Mouse (Mus musculus): ENCODE data around the gene Tmem238l. TPM values are rescaled to one million over a fixed set of nuclear protein-coding genes. Genes with fewer than 3 reads are reported as not detected.

The Tmem238l gene
- polyA plus RNA-seq, 1 experiment from 2014 or later: not detected

- Histone ChIP-seq H3K9ac (replicated peaks) (no peak overlapping the region), H3K4me2 (replicated peaks) (no peak overlapping the region), H3K9me3 (no peaks in the 10 kb centered on the region), H3K36me3 (no peaks in the 10 kb centered on the region), H3K27me3 (peaks cover 16% of the 10 kb centered on the region), H3K27ac (replicated peaks) (no peak overlapping the region), H3K4me3 (no peak overlapping the region), H3K4me1 (peaks cover 14% of the 10 kb centered on the region)
- ATAC-seq (ENCODE audit: low FRiP score, low read depth): no peak
- whole genome bisulfite sequencing: 77% methylated on average over 8 of the region's 8 CpGs
Measured at GRCm38 (mm10) chr11:67007961-67008360, 51.5 kb downstream of the Tmem238l start.

DNA sequence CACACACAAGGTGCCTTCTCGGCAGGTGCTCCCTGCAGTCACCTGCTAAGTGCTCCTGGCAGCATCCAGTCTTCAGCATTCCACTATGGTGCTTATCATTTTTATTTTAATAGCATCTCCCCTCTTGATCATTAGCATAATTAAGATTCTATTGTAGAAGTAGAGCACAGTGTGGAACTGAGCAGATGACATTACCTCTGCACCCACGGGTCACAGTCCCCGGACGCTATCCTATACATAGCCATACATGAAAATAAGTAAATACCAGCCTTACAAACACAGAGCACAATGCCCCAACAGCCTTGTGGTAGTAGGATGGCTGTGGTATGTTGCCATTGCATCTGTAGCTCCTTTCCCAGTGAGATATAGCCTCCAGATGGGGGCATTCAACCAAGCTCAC lies 52.1 kb downstream of the Tmem238l start:
- Histone ChIP-seq H3K4me1 (peaks cover 14% of the 10 kb centered on the region), H3K27me3 (peaks cover 16% of the 10 kb centered on the region), H3K27ac (replicated peaks) (no peak overlapping the region), H3K4me3 (no peak overlapping the region), H3K9me3 (no peaks in the 10 kb centered on the region), H3K36me3 (no peaks in the 10 kb centered on the region), H3K9ac (replicated peaks) (no peak overlapping the region), H3K4me2 (replicated peaks) (no peak overlapping the region)
- WGBS: 97% methylated on average over 4 of the region's 4 CpGs
- no peak for ATAC-seq (ENCODE audit: low FRiP score, low read depth)

DNA sequence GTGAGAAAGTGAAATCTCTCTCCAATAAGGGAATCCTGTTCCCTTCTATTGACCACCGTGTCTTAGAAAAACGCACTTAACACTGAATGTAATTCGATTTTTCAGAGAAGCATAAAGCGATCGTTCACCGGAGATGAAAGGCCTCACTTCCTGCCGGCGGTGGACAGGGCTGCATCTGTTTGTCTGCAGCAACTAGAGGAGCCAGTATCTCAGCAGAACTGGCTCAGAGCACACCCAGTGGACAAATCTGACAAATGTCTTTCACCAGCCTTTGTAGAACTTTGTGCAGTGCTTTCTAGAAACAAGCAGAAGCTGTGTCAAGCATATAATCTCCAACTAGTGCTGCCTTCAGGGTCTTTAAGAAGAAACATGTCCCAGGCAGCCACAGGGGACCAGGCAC lies 54.0 kb downstream of the Tmem238l start:
- no peaks in the 10 kb centered on the region for H3K36me3 ChIP-seq
- WGBS: 12% methylated on average over 8 of the region's 8 CpGs
- no peak overlapping the region; the same call in 1 of the 2 replicates for H3K27ac ChIP-seq (replicated peaks)
- no peak overlapping the region for H3K9ac ChIP-seq (replicated peaks)
- no peaks in the 10 kb centered on the region for H3K9me3 ChIP-seq
- peaks cover 19% of the 10 kb centered on the region for H3K27me3 ChIP-seq
- peaks cover 14% of the 10 kb centered on the region for H3K4me1 ChIP-seq
- no peak for ATAC-seq (ENCODE audit: low FRiP score, low read depth)
- no peak overlapping the region for H3K4me3 ChIP-seq
- H3K4me2 ChIP-seq (replicated peaks): peak overlapping the region; percentile 14; the same call in 1 of the 2 replicates

DNA sequence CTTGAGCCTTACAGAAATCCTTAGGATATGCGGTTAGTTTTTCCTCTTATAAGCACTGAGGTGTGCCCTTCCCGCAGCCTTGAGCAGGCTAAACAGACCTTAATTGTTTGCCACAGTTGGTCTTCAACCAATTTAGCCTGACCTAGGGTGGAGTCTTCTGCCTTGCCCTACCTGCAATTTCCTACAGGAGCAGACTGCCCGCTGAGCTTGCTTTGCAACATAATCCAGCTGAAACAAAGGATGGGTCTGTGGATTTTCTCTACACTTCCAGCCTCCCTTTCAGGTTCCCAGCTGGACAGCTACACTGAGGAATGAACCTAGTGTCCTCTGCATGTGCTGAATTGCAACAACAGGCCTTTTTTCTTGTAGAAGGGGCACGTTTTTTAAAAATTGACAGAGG lies 55.2 kb downstream of the Tmem238l start:
- Histone ChIP-seq H3K9me3 (no peaks in the 10 kb centered on the region), H3K27me3 (peaks cover 22% of the 10 kb centered on the region), H3K36me3 (no peaks in the 10 kb centered on the region), H3K27ac (replicated peaks) (no peak overlapping the region), H3K9ac (replicated peaks) (no peak overlapping the region), H3K4me2 (replicated peaks) (no peak overlapping the region), H3K4me1 (peaks cover 14% of the 10 kb centered on the region), H3K4me3 (no peak overlapping the region)
- 9% methylated on average over 4 of the region's 4 CpGs for WGBS
- no peak for ATAC-seq (ENCODE audit: low FRiP score, low read depth)

Other genes with a start within 250 kb of the Tmem238l start
- gene Pirt, start 44.7 kb upstream of the Tmem238l start, polyA plus RNA-seq (2016; fragmentation: Nextera tagmentation; extraction: Ambion mirVana): 0.85 and 0.98 TPM in 2 replicates
- 1.2 and 1.3 TPM in 2 replicates for gene Tmem220, start 68.5 kb downstream of the Tmem238l start, polyA plus RNA-seq (2016; fragmentation: Nextera tagmentation; extraction: Ambion mirVana)
- 34.8 and 37.5 TPM in 2 replicates for gene Adprm, start 96.0 kb downstream of the Tmem238l start, polyA plus RNA-seq (2016; fragmentation: Nextera tagmentation; extraction: Ambion mirVana)
- gene Sco1, start 96.0 kb downstream of the Tmem238l start, polyA plus RNA-seq (2016; fragmentation: Nextera tagmentation; extraction: Ambion mirVana): 17.5 and 19.8 TPM in 2 replicates
- 0.71 and 0.75 TPM in 2 replicates for gene Myh3, start 121.7 kb downstream of the Tmem238l start, polyA plus RNA-seq (2016; fragmentation: Nextera tagmentation; extraction: Ambion mirVana)
- 0.09 and 0.14 TPM in 2 replicates for gene Myh2, start 214.4 kb downstream of the Tmem238l start, polyA plus RNA-seq (2016; fragmentation: Nextera tagmentation; extraction: Ambion mirVana)
- 0.04 TPM in 1 of 2 replicates, not detected in the other for gene Myh1, start 243.4 kb downstream of the Tmem238l start, polyA plus RNA-seq (2016; fragmentation: Nextera tagmentation; extraction: Ambion mirVana)

All from midbrain, embryonic 12.5 days (tissue).